Mouse (Mus musculus): ENCODE results near the gene Htatip2.

The Htatip2 gene

DNA sequence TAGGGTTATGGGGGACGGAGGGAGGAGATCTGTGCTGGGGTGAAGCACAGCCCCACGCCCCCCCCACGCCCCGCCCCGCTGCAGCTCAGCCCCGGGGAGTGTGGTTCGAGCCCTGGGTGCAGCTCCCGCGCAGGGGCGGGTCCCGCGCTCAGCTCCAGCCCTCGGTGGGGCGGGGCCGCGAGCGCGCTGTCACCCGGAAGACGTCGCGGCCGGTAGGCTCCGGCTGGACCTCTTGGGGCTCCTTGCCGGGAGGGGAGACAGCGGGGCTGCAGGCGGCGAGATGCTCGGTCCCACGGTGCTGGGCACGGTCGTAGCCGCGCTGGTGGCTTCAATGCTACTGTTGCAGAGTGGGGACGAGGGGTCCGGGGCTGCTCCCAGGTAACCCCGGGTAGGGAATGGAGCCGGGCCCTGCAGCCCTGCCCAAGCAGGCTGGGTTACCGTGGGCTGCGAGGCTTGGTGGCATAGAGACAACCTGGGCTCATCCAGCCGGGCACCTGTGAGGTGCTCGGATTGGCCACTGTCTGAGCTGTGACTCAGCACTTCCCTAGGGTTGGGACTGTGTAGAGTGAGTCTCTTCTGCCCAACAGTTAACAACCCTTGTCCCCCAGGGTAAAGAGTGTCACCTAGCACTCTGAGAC is at the start of gene Htatip2:
TSS of gene Htatip2 (plus strand) at position 182 of the 638 bp plus-strand sequence.
- peak; percentile 16 for DNase-seq

- no peak for DNase-seq
Observed at GRCm38 (mm10) chr7:49709381-49710021, 49.4 kb upstream of the Htatip2 start.

GRCm38 (mm10) chr7:49717942-49718733 is 40.8 kb upstream of the Htatip2 start:
- DNase-seq, result no peak

DNA sequence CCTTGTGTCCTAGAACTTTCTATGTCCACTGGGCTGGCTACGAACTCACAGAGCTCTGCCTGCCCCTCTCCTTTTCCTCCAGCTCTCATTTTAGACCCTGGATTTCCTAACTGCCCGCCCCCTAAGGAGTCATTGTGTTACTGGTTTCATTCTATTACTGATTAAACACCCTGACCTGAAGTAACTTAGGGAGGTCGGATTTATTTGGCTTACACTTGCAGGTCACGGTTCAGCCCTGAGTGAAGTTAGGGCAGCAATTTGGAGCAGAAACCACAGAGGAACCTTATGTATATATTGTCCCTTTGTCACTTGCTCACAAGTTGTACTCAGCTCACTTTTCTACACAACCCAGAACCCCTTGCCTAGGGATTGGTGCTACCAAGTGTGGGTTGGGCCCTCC is 24.6 kb upstream of the Htatip2 start:
- DNase-seq, result no peak

DNA sequence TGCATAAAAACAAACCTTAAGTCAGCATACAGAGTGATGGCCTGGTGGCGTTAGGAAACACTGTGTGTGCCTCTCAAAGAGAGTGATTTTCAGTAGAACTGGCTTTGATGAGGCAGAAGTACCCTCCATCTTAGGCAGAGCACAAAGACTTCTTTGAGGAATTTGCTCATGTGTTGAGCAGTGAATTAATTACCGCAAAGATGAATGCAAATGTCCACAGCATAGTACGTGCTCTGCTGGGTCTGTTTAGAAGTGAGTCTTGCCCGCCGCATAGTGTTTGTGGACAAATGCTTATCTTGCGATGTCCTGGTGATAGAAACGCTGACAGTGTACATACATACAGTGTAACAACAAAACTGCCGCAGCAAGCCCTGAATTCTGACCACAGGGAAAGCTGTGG is 19.5 kb upstream of the Htatip2 start:
- no peak for DNase-seq

GRCm38 (mm10) chr7:49741474-49741873 is 17.4 kb upstream of the Htatip2 start:
- no peak for DNase-seq

GRCm38 (mm10) chr7:49741923-49742322 is 17.0 kb upstream of the Htatip2 start:
- DNase-seq, result no peak

- DNase-seq, result peak; percentile 16
Observed at GRCm38 (mm10) chr7:49751148-49751547, 7.8 kb upstream of the Htatip2 start.

- DNase-seq, result no peak
Observed at GRCm38 (mm10) chr7:49752730-49753506, 6.0 kb upstream of the Htatip2 start.

GRCm38 (mm10) chr7:49754767-49755166 is 4.1 kb upstream of the Htatip2 start:
- DNase-seq, result peak; percentile 54

DNA sequence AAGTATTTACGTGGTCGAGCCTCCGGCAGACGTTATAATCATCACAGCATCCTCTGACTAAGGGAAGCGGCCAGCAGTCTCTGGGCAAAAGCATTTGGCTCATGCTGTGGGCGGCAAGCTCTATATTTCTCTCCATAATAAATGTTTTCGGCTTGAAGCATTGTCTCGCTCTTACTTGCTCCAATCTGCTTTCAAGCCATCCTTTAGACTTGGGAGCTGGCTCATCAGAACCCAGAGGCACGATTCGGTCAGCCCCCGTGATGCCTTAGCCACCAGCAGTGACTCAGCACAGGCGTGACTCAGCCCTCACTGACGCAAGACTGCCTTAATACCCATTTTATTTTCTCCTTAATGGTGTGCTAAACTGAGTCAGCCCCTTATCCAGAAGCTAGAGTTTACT is 3.7 kb downstream of the Htatip2 start:
- no peak for DNase-seq

- DNase-seq, result no peak
Observed at GRCm38 (mm10) chr7:49764011-49764716, 5.2 kb downstream of the Htatip2 start.

DNA sequence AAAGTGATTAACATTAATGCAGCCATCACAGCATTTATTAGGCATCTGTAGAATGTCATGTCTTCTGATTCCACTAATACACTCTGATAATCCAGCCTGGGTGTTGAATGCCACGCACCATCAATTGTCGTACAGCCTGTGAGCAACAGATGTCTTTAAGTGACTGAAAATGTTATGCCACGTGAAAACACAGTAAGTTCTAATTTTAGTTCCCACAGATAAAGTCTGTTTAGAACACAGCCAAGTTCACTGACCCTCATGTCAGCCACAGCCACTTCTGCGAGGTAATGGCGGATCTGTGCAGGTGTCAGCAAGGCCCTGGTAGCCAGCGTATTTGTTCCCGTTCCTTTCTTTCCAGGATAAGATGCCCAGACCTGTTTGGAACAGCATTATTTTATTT is 7.3 kb downstream of the Htatip2 start:
- no peak for DNase-seq

GRCm38 (mm10) chr7:49768509-49768908 is 9.6 kb downstream of the Htatip2 start:
- no peak for DNase-seq

GRCm38 (mm10) chr7:49774396-49774795 is 15.5 kb downstream of the Htatip2 start:
- DNase-seq, result no peak

DNA sequence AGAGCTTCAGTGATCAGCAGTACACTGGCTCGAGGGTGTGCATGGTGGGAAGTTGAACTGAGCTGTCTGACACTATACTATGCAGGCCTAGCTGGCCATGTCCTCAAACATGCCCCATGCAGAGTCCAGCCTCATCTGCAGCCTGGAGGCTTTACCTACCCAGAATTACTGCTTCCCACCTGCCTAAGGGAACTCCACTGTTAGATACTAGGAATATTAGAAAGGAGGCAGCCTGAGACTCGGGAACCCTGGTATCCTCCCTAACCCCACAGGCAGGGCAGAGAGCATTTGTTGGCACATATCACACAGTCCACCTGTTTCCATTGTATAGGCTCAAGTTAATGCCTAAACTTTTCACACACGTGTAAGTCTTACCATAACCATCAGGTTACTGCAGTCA is 18.7 kb downstream of the Htatip2 start:
- DNase-seq, result peak; percentile 6

DNA sequence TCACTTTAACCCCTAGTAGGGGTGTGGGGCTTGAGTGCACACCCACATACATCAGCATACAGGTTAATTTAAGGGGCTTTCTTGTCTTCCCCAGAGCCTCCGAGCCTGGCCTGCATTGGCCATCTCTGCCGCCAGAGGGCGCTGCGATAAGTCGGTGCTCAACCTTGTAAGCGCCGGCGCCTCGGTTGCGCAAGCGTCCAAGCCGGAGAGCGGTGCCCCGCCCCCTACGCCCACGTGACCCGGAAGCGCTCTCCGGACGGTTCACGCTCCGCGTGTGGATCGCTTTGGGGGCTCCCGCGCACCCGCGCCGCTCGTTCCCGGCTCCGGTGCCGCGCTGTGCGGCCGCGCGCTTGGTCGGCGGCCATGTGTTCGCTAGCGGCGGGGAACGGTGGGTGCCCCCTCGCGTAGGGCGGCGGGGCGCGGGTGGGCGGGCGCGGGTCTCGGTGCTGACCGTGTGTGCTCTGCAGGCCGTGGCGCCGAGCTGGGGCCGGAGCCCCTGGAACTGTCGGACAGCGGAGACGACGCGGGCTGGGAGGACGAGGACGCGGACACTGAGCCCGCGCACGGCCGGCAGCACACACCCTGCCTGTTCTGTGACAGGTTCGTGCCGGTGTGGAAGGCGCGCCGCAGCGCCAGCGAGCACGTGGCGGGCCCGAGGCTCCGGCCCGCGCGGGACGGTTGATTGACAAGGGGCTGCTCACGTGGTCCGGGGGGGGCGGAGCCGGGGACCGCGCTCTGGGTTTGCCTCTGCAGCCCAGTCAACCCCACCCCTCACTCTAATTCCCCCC is 19.4 kb downstream of the Htatip2 start, which contains the start of gene Prmt3:
TSS of gene Prmt3 (plus strand) at position 233 of the 788 bp plus-strand sequence.
- DNase-seq, result peak; percentile 98

GRCm38 (mm10) chr7:49778904-49779615 is 20.1 kb downstream of the Htatip2 start:
- peak; percentile 13 for DNase-seq

DNA sequence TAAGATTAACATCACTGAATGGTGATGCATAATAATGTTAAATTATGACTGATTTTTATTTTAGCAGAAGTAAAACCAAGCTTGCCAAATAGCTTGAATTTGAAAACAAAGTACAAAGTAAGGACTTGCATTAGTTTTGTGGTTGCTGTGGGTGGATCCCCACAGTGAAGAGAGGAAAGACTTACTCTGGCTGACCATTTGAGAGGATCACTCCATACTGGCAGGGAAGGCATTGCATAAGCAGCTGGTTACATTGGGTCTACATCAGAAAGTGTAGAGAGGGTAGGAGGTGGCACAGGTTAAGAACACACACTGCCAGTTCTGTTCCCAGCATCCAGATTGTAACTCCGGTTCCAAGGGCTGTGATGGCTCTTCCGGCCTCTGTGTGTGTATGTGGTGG is 24.1 kb downstream of the Htatip2 start:
- no peak for DNase-seq

DNA sequence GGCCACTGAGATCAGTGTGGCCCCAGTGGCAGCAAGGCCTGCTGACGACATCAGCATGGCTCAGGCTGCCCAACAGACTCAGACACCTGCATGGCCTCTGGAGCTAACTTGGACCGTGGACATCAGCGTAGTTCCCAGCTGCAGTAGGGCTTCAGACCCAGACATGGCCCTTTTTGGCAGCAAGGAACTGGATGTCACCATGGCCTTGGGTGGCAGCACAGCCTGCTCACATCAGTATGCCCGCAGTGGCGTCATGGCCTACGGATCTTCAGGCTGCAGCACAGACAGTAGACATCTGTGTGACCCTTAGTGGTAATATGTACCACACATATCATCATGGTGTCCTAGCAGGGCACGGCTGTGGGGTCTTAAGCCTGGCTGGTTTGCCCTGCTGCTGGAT is 26.2 kb downstream of the Htatip2 start:
- no peak for DNase-seq

All from cerebellum, adult 8-10 months (tissue).